Mouse (Mus musculus) limb, embryonic 11.5 days (tissue): ENCODE data around the gene Agbl1. TPM values are rescaled to one million over a fixed set of nuclear protein-coding genes. Genes with fewer than 3 reads are reported as not detected.

ENCODE experiments used
- ATAC-seq: fragments of 200-750 bp; cut with Nextera tagmentation; 2 replicates; pipeline ENCODE4 v1.8.0; 2017; ENCODE audit warnings: low read depth; ENCODE audit not compliant: insufficient number of reproducible peaks, low FRiP score, low TSS enrichment
- DNase-seq: peaks from one replicate; pipeline ENCODE4 v3.0.0-alpha.2; 2015; ENCODE audit warnings: low spot score
- H3K27ac ChIP-seq: fragments of 300-500 bp; sonication (generic); replicated peaks from 2 replicates; pipeline ENCODE4 v1.5.1; 2014; ENCODE audit warnings: low read depth, mild to moderate bottlenecking, low read length
- H3K27me3 ChIP-seq: fragments of 300-500 bp; sonication (generic); 2 replicates; pipeline ENCODE4 v1.6.1; 2014; ENCODE audit warnings: mild to moderate bottlenecking, low read length, mixed read lengths; ENCODE audit not compliant: control insufficient read depth, insufficient read depth
- H3K36me3 ChIP-seq: fragments of 300-500 bp; sonication (generic); 2 replicates; pipeline ENCODE4 v1.6.1; 2014; ENCODE audit warnings: mild to moderate bottlenecking, low read length, moderate library complexity, mixed read lengths; ENCODE audit not compliant: control insufficient read depth, insufficient read depth
- H3K4me1 ChIP-seq: fragments of 300-500 bp; sonication (generic); 2 replicates; pipeline ENCODE4 v1.6.1; 2014; ENCODE audit warnings: low read length, mixed read lengths; ENCODE audit not compliant: control insufficient read depth, insufficient read depth
- H3K4me2 ChIP-seq: fragments of 300-500 bp; sonication (generic); 2 replicates; pipeline ENCODE4 v1.6.1; 2014; ENCODE audit warnings: low read depth, mild to moderate bottlenecking, moderate library complexity; ENCODE audit not compliant: severe bottlenecking
- H3K4me3 ChIP-seq: fragments of 300-500 bp; sonication (generic); 2 replicates; pipeline ENCODE4 v1.5.1; 2014; ENCODE audit warnings: low read depth, low read length
- H3K9ac ChIP-seq: fragments of 300-500 bp; sonication (generic); 2 replicates; pipeline ENCODE4 v1.6.1; 2014; ENCODE audit warnings: mild to moderate bottlenecking, low read length
- H3K9me3 ChIP-seq: fragments of 300-500 bp; sonication (generic); 2 replicates; pipeline ENCODE4 v1.6.1; 2016; ENCODE audit warnings: low read length; ENCODE audit not compliant: control insufficient read depth
- WGBS: fragments of 180-500 bp; shearing (Covaris S2); extraction: QIAGEN DNeasy Blood & Tissue Kit; methylation state at CpG from one replicate; pipeline ENCODE4 v1.1.7; 2014; 5-methylcytosine and 5-hydroxymethylcytosine counted together
- polyA plus RNA-seq: library from polyadenylated mRNA; unstranded; fragments of >200 nt; fragmentation: Nextera tagmentation; extraction: Ambion mirVana; gene quantifications from 2 replicates; pipeline ENCODE4 v1.2.1, GENCODE M21; 2014

Gene Agbl1
- not detected in 2 replicates for polyA plus RNA-seq

DNA sequence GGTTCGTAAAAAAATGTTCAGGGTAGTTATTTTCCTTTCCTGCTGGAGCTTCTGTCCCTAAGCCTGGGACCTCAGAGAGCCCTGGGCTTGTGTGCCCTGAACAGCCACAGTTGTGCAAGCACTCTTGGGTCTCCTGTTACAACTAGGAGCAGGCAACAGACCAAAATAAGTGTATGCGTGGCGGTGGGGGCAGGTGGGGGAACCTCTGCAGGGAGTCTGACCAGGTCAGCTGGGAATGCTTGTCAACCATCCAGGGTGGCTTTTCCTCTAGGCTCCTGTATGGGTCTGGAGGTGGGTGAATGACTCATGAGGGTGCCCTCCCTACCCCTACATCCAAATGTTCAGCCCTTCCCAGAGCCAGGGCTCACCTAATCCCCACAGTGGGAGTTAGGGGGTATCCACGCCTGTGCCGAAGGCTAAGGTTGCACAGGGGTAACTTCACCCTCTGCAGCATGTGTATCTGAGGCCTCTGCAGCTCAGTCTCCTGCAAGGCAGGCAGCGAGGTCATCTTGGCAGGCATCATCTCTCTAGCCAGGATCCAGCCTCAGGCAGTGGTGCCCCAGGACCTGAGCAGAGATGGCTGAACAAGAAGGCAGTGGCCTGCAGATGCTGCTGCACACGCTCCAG lies at the start of gene Agbl1:
Agbl1 (plus strand) TSS at position 577 of the 627 bp plus-strand sequence.
- Histone ChIP-seq H3K9me3 (no peaks in the 10 kb centered on the region), H3K4me2 (no peak within 1 kb of the TSS), H3K36me3 (no peaks in the 10 kb centered on the region), H3K9ac (no peak within 1 kb of the TSS), H3K27me3 (no peaks in the 10 kb centered on the region), H3K4me1 (0 out of 2 replicates have a peak, but pooled peaks cover 3% of the 10 kb centered on the region), H3K4me3 (no peak within 1 kb of the TSS), H3K27ac (no peak within 1 kb of the TSS)
- DNase-seq = no peak
- WGBS = 38% methylated on average over 7 of the region's 7 CpGs
- ATAC-seq = no peak

DNA sequence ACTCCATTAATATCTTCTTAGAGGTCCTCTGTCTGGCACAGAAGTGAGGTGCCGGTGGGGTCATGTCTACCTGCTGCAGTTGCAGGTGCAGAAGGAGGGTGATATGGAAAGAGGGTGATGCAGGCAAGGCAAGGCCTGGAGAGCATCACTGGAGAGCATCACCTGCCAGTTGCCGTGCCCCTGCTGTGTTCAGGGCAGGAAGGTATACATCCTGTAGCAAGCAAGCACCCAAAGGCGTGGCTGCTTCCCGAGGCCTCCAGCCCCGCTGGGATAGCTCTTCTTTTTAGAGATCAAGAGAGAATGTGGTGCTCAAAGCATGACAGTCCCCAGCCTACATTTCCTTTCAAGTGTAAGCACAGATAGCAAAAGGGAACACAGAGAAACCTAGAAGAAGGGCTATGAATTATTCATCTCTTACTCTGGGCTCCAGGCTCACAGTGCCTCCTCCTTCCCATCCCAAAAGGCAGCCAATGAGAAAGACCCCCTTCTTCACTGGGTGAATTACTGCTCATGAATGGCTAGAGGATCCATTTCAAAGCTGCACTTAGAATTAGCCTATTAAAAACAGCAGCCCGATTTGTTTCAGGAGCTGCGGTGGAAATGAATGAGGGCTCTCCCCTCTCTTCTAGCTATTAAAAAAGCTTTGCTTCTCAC lies 44.6 kb upstream of the Agbl1 start:
- ATAC-seq (no peak), DNase-seq (no peak)
- 38% methylated on average over 7 of the region's 7 CpGs for WGBS
- H3K27ac ChIP-seq = no peak overlapping the region
- no peaks in the 10 kb centered on the region for H3K4me1 ChIP-seq
- no peaks in the 10 kb centered on the region for H3K9me3 ChIP-seq
- H3K27me3 ChIP-seq = no peaks in the 10 kb centered on the region
- no peak overlapping the region for H3K4me2 ChIP-seq
- H3K4me3 ChIP-seq = no peak overlapping the region
- H3K9ac ChIP-seq = no peak overlapping the region
- H3K36me3 ChIP-seq = no peaks in the 10 kb centered on the region

DNA sequence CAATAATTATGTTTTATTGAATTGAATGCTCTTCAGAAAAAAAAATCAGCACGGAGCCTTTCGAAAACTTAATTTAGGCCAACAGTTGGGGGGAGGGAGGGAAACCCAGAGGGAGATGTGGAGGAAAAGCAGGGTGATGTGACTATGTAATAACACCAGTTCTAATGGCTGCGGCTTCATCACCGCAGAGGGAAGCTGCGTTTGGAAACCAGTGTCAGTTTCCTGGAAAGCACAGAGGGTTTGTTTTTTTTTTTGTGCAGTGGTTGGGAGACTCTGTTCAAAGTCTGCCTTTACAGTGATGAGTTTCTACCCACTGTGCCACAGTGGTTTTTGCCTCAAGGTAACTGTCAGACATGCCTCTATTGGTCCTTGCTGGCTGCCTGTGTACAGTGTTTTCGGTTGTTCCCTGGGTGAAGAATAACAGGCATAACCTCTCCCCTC lies 44.0 kb upstream of the Agbl1 start:
- DNase-seq = no peak
- Histone ChIP-seq H3K27ac (no peak overlapping the region), H3K9ac (no peak overlapping the region), H3K9me3 (no peaks in the 10 kb centered on the region), H3K4me2 (no peak overlapping the region), H3K36me3 (no peaks in the 10 kb centered on the region), H3K4me1 (no peaks in the 10 kb centered on the region), H3K4me3 (no peak overlapping the region), H3K27me3 (no peaks in the 10 kb centered on the region)
- no peak for ATAC-seq
- WGBS = 24% methylated on average over 6 of the region's 6 CpGs

DNA sequence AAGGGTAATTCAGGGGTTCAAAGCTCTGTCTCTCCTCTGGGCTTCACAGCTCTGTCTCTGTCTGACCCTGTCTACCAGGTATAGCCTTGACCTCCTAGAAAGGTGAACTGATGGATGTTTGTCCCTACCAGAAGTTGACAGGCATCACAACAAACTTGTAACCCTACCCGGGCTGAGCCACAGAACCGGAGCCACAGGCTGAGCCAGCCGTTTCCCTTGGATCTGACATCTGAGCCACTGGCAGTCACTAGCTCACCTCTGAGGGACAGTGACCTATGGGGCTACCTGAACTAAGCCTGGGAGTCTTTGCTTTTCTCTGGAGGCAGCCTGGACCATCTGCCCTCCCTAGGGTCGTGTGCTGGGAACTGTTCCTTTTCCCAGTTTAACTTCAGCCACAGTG lies 11.1 kb upstream of the Agbl1 start:
- Histone ChIP-seq H3K9ac (no peak overlapping the region), H3K9me3 (no peaks in the 10 kb centered on the region), H3K27ac (no peak overlapping the region), H3K4me1 (no peaks in the 10 kb centered on the region), H3K4me3 (no peak overlapping the region), H3K36me3 (no peaks in the 10 kb centered on the region), H3K27me3 (no peaks in the 10 kb centered on the region), H3K4me2 (no peak overlapping the region)
- WGBS = 58% methylated on average over 4 of the region's 4 CpGs
- DNase-seq = no peak
- no peak for ATAC-seq

DNA sequence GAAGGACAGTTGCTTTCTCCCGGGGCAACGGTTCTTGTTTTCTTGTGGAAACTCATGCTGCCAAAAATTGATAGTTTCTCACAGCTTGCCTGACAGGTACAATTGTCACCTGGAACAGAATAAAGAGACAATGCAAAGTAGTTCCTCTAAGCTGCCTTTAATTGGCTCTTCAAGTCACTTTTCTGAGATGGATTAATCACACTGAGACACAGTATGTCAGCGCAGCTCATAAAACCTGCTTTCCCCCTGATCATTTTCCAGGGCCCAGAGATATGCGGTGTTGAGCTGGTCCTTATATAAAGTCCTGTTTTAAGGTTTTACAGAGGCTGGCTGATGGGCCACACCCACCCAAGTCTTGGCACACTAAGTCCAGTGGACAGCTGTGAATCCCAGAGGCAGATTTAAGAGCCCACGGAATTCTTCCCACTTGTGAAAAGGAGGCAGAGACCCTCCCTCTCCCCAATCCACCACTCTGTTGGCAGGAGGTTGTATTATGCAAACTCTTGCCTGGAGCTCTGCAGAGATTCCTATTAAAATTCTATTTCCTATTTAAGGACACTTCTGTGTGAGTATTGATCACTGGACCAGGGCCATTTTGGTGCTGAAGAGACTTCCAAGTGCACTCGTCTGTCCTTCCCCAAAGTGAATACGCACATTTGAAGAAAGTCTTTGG lies 9.8 kb upstream of the Agbl1 start:
- DNase-seq = no peak
- H3K27ac ChIP-seq = no peak overlapping the region
- WGBS = 78% methylated on average over 7 of the region's 7 CpGs
- no peaks in the 10 kb centered on the region for H3K9me3 ChIP-seq
- no peaks in the 10 kb centered on the region for H3K4me1 ChIP-seq
- H3K4me3 ChIP-seq = no peak overlapping the region
- no peak for ATAC-seq
- H3K9ac ChIP-seq = no peak overlapping the region
- H3K36me3 ChIP-seq = no peaks in the 10 kb centered on the region
- H3K4me2 ChIP-seq = no peak overlapping the region
- H3K27me3 ChIP-seq = no peaks in the 10 kb centered on the region

DNA sequence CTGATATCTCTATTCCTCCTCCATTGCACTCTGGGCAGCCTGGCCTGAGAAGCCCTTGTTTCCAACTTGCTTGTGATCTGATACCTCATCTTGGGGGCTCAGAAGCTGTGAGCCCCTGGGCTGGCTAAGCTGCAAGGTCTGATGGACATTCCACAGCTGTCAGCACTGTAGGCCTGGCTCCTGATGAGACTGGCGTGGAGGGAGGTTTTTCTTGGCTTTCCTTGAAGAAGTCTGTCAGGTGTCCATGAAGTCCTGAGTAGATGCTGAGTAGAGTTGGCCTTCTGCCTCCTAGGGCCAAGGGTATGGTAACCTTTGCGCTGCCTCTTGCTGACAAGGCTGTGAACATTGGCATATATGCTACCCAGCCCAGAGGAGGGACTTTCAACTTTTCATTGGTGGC lies 7.0 kb upstream of the Agbl1 start:
- H3K36me3 ChIP-seq = no peaks in the 10 kb centered on the region
- ATAC-seq (no peak), DNase-seq (no peak)
- H3K4me2 ChIP-seq = no peak overlapping the region
- 75% methylated on average over 2 of the region's 2 CpGs for WGBS
- no peaks in the 10 kb centered on the region for H3K9me3 ChIP-seq
- H3K9ac ChIP-seq = no peak overlapping the region
- no peaks in the 10 kb centered on the region for H3K4me1 ChIP-seq
- H3K4me3 ChIP-seq = no peak overlapping the region
- no peak overlapping the region for H3K27ac ChIP-seq
- H3K27me3 ChIP-seq = no peaks in the 10 kb centered on the region

DNA sequence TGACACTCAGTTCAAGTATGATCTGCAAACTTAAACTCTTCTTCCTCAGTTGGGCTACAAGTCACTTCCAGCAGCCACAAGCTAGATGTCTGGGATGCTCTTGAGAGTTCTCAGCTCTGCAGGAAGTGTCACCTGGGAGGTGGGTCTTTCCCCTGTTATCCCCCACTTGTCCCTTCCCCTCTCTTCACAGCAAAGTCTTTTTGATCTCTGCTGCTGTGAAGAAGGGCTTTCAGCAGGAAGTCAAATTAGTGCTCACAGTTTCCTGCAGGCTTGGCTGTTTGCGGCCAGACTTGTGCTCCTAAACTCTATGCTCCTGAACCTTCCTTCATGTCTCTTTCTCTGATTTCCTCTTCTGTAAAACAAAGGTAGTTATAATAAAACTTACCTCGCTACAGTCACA lies 806 bp upstream of the Agbl1 start:
- WGBS = 11% methylated on average over 2 of the region's 2 CpGs
- Histone ChIP-seq H3K9ac (no peak overlapping the region), H3K9me3 (no peaks in the 10 kb centered on the region), H3K36me3 (no peaks in the 10 kb centered on the region), H3K4me2 (no peak overlapping the region), H3K27me3 (no peaks in the 10 kb centered on the region), H3K4me3 (no peak overlapping the region), H3K4me1 (0 out of 2 replicates have a peak, but pooled peaks cover 3% of the 10 kb centered on the region), H3K27ac (no peak overlapping the region)
- ATAC-seq (no peak), DNase-seq (no peak)

DNA sequence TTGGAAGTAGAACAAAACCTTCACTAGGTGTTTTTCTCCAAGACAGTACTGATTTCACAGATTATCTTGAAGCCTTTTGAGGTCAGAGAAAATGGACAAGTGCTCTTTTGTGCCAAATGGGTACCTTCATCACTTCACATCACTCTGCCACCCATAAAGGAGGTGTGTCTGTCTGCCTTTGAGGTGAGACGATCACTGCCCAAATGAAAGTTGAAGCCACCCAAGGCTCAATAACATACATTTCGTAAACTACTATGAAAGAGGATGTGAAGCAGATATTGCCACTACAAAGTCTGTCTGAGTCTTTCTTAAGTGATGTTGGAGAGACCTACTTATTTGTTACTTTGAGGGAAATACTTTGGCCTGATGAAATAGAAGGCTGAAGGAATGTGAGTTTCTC lies 4.6 kb downstream of the Agbl1 start:
- H3K4me2 ChIP-seq = no peak overlapping the region
- DNase-seq = no peak
- no peak overlapping the region for H3K4me3 ChIP-seq
- H3K36me3 ChIP-seq = no peaks in the 10 kb centered on the region
- no peaks in the 10 kb centered on the region for H3K9me3 ChIP-seq
- H3K27ac ChIP-seq = no peak overlapping the region
- 70% methylated on average over 2 of the region's 2 CpGs for WGBS
- no peak for ATAC-seq
- H3K4me1 ChIP-seq = 0 out of 2 replicates have a peak, but pooled peaks cover 2% of the 10 kb centered on the region
- no peaks in the 10 kb centered on the region for H3K27me3 ChIP-seq
- H3K9ac ChIP-seq = no peak overlapping the region
